Mouse (Mus musculus): ENCODE data around the gene Ces1a. TPM values are rescaled to one million over a fixed set of nuclear protein-coding genes. Genes with fewer than 3 reads are reported as not detected.
A peak's percentile ranks its signal among the peaks of the same experiment; 100 is the strongest.

Ces1a gene
- total RNA-seq (2021): under 1 TPM; 0.21 to 0.28 TPM

DNA sequence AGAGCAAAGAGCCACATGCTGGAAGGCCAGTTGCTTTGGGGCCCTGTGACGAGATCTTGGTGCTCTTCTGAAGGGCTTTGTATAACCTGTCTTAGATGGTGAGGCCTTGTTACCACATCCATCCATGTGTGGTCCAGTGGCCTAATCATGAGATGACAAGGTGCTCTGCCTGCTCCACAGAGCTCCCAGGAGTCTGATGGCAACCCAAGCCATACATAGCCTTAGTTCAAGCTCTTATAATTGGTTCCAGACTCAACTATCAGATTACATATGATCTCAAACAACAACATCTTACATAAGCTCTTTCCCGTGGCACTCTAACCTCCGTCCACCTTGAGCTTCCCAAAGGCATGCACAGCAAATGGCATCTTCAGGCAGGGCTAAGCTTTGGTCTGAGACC lies at the start of gene Ces1a:
Gene Ces1a, minus strand, starts transcription at position 101 of the 400 bp plus-strand sequence.
- intact Hi-C loops (cut with DNase I): no loop called here
- DNase-seq (ENCODE audit: extremely low spot score in 1 of 2, low spot score in 2 of 2): no peak

DNA sequence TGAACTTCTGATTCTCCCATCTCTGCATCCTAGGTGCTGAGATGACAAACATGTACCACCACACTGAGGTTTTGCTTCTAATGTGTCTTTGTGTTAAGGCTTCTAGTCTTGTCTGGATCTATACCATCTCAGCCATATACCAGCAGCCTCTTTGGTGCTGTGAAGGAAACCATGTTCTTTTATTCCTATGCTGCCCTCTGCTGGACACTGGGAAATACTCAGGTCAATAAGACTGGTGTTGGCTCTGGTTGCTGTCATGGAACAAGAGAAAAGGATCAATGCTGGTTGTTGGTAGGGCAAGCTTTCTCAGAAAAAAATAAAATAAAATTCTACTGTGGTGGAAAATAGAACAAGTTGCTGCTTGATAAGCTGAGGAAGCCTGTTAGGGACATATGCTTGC lies 47.4 kb upstream of the Ces1a start:
- peak in 1 of 2 experiments; percentile 24 for DNase-seq (ENCODE audit: extremely low spot score in 1 of 2, low spot score in 2 of 2)
- intact Hi-C loops (cut with DNase I): loop anchor here (2.0 kb wide), 1 partner anchor 85 kb away; no protein-coding TSS in a partner anchor

DNA sequence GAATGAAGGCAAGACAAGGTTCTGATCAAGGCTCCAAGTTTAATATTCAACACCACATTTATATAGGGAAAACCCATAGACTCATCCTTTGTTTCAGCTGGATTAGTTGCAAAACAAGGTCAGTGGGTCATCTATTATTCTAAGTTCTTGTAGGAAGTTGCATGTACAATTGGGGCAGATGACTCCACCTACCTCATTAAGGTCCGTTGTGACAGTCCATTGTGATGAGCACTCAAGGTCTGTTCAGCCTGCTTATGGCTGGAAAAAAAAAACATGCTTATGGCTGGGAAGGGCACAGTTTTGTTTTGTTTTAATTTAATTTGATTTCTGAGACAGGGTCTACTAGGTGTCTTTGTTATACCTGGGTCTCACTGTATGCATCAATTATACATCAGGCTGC lies 43.3 kb upstream of the Ces1a start:
- intact Hi-C loops (cut with DNase I): no loop called here
- DNase-seq (ENCODE audit: extremely low spot score in 1 of 2, low spot score in 2 of 2): no peak

DNA sequence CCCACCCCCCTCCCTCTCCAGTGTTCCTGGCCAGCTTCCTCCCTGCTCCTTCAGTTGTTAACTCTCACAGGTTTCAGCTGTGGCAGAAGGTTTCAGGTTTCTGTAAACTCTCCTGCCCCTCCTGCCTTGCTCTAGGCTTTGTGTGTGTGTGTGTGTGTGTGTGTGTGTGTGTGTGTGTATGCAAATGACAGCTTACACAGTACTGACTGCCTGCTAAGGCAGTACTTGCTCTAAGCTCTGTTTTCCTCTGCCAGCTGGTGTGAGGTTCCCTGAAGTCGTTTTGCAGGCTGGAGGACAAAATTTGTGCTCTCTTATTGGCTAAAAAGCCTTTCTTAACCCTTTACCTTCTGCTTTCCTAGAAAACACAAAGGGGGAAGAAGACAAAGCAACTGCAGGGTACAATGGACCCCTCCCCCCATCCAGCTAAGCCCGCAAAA lies 40.7 kb upstream of the Ces1a start:
- intact Hi-C loops (cut with DNase I): no loop called here
- no peak for DNase-seq (ENCODE audit: extremely low spot score in 1 of 2, low spot score in 2 of 2)

DNA sequence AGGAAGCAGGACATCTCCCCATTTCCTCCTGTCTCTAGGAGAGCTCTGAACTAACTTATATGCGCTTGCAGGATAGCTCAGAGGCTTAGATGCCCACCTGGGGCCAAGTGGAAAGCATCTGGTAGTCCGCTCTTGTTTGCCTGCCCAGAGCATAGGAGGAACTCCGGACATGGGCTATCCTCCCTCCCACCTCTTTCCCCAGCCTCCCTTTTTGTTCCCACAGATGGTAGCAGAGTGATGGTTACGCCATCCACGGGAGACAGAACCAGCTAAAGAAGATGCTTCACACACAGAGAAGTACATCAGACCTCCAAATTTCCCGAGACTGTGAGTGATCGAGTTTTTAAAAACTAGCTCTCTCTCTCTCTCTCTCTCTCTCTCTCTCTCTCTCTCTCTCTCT lies 40.2 kb upstream of the Ces1a start:
- DNase-seq (ENCODE audit: extremely low spot score in 1 of 2, low spot score in 2 of 2): no peak
- intact Hi-C loops (cut with DNase I): no loop called here

DNA sequence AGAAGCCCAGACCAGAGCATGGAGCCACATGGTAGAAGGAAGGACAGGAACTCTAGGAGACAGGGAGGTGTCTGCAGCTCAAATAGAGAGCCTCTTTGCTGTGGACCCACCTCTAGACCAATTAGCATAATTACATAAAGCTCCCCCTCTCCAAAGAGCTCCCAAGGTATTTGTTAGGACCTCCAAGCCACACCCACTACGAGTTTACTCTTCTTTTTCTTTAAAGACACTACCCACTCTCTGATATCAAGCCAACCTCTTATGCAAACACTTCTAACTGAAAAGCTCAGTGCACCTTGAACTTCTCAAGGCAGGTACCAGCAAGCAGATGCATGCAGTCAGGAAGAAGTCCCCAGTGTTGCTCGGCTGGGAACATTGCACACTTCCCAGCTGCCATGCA lies 31.9 kb upstream of the Ces1a start, which contains the start of gene Ces1b:
Gene Ces1b, minus strand, starts transcription at position 131 of the 400 bp plus-strand sequence.
- no peak for DNase-seq (ENCODE audit: extremely low spot score in 1 of 2, low spot score in 2 of 2)
- intact Hi-C loops (cut with DNase I): no loop called here

DNA sequence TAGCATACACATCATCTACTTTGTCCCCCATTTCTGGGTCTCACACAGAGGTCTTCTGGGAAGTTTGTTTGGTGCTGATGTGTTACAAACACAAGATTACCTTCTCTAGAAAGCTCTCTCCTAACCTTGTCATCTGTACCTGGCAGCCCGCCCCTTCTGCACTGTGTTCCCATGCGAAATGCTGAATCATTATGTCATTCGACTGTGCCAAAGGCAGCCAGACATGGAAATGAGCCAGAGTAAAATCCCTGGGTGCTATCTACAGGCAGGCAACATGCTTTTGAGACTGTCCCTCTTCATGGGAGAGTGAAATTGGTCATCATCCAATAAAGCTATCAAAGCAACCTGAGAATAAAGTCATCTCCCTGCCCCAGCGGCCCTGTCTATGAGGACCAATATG lies 27.3 kb upstream of the Ces1a start:
- DNase-seq (ENCODE audit: extremely low spot score in 1 of 2, low spot score in 2 of 2): no peak
- intact Hi-C loops (cut with DNase I): no loop called here

DNA sequence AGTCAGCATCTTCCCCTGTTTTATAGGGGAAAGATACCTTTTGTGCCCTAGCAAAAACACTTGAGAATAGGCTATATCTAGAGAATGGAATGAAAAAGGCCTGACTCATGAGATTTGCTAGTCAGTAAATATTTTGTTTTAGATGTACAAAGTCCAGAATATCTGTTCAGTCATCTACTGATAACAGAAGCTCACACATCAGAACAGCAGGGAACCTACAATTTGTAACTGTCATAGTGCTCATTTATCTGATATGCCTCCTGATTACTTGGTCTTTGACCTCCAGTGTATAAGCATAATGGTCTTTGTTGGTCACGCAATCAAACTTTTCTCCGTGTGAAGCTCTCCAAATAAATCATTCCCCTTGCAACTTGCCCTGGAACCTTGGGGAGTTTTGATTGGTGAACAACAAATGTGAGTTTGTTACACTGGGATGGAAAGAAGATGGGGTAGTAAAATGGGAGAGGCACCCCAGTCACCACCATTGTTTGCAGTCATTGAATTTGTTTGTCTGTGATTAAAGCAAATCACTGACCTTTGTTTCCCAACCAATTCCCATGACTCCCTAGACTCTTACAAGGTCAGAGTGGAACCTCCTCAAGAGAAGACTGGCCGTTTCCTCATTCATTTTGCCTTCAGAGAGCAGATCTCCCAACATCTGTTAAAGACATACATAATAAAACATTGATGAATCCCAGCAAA lies 15.6 kb upstream of the Ces1a start:
- DNase-seq (ENCODE audit: extremely low spot score in 1 of 2, low spot score in 2 of 2): no peak
- intact Hi-C loops (cut with DNase I): no loop called here

DNA sequence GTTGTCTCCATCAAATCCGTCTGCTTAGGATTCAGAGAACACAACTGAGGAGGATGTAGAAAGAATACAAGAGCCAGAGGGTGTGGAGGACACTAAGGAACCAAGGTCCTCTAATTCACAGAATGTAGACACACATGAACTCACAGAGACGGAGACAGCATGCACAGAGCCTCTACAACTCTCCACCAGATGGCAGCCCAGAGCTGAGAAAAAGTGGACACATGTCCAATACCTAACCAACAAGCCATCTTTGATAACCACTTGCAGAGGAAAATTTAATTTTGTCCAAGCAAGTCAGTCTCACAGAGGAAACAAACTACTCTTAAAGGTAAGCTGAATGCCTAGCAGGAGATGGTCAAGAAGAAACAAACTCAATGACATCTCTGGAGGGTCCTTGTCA lies 11.2 kb upstream of the Ces1a start:
- intact Hi-C loops (cut with DNase I): loop anchor here (2.0 kb wide), 1 partner anchor 372 kb away; no protein-coding TSS in a partner anchor
- peak; percentile 11 to 47 for DNase-seq (ENCODE audit: extremely low spot score in 1 of 2, low spot score in 2 of 2)

DNA sequence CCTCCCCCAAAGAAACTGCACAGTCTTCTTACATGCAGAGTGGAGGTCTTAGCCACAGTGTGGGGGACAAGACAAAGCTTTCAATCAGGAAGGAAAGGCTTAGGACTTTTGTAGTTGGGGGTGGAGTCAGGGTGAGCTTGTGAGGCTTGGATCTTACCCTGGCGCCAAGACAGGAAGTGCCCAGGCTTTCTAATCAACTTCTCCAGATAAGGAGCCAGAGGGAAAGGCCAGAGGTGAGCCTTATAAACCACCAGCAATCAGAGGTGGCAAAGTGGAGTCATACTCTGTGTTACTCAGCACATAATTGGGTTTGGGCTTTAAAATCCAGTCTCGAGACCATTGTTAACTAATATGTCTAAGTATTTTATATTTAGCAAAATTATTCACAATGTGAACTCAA lies 7.2 kb upstream of the Ces1a start:
- DNase-seq (ENCODE audit: extremely low spot score in 1 of 2, low spot score in 2 of 2): no peak
- intact Hi-C loops (cut with DNase I): no loop called here

DNA sequence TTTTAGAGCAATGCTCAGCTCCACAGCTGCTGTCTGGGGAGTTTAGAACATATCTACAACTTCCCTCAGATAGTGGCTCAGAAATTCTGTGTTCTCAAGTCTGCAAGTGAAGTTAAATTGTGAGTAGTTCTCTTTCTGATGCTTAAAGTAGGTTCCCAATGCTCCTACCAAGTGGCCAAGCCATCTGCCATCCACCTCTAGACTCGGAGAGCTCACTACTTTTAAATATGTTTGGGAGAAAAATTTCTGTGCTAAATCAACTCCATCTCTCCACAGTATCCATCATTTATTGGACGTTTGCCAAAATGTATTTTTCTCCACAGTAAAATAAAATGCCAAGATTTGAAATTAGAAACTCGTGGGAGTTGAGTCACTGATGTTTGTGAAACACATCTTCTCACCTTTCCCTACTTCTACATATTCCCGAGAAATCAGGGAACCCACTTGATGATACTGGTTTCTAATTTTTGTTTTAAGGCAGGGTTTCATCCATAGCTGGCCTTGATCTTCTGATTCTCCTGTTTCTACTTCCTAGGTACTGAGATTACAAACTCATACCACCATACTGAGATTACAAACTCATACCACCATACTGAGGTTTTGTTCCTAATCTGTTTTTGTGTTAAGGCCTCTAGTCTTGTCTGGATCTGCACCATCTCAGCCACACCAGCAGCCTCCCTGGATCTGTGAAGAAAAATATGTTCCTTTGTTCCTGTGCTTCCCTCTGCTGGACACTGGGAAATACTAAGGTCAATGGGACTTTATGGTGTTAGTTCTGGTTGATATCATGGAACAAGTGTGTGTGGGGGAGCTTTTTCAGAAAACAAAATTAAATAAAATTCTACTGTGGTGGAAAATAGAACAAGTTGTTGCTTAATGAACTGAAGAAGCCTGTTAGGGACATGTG lies 771 bp upstream of the Ces1a start:
- DNase-seq (ENCODE audit: extremely low spot score in 1 of 2, low spot score in 2 of 2): peak in 1 of 2 experiments; percentile 32
- intact Hi-C loops (cut with DNase I): no loop called here

DNA sequence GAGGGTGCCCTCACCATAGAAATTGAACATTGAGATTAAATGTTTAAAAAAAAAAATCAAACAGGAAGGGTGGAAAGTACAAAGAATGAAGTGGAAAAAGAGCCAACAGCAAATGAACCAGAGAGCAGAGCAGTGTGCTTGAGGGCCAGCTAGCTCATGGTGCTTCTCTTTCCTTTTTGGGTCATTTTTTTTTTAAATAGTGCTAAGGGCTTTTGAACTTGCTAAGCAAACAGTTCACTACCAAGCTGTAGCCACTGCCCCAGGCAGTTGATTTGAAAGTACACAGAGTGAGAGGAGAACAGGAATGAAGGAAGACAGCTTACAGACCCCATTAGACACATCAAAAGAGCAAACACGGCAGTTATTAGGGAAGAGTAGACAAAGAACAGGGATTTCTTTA lies 4.9 kb downstream of the Ces1a start:
- intact Hi-C loops (cut with DNase I): no loop called here

DNA sequence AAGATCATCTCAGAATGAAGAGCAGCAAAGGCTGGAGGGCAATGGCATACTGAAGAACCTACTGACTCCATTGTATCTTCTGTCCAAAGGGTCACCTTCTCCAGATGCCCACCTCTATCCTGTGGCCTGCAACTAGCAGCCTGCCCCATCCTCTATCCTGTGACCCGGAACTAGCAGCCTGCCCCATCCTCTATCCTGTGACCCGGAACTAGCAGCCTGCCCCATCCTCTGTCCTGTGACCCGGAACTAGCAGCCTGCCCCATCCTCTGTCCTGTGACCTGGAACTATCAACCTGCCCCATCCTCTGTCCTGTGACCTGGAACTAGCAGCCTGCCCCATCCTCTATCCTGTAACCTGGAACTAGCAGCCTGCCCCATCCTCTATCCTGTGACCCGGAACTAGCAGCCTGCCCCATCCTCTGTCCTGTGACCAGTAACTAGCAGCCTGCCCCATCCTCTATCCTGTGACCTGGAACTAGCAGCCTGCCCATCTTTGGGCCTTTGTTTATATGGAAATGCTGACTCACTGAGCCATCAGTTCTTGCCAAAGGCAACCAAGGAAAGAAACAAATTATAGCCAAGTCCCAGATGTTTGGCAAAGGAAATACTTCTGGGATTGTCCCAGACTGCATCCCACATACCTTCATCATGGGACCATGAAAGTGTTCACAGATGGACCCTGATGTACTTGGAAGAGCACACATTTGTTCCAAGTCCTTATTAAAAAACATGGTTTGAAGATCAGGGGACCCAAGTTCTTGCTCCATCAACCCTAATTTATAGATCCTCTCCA lies 7.0 kb downstream of the Ces1a start:
- DNase-seq (ENCODE audit: extremely low spot score in 1 of 2, low spot score in 2 of 2): no peak
- intact Hi-C loops (cut with DNase I): no loop called here

More for the DNA sequence above, 4.9 kb downstream of the Ces1a start:
- no peak for DNase-seq (ENCODE audit: extremely low spot score in 1 of 2, low spot score in 2 of 2)

DNA sequence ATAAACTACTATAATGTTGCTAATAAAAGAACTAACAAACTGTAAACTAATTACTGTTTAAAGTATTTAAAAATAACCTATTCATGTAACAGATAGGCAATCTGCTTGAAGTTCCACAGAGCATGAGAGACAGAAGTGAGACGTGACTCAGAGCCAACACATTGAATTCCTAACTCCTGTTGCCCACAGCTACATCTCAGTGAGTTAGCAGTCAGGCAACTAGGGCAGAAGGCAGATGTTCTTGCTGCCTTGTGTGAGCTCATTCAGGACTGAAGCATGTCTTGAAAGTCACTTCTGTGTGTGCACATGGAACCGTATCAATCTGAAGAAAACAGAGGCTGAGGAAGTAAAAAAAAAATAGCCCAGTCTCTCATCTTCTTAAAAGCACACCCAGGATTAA lies 7.7 kb downstream of the Ces1a start:
- DNase-seq (ENCODE audit: extremely low spot score in 1 of 2, low spot score in 2 of 2): peak in 1 of 2 experiments; percentile 16
- intact Hi-C loops (cut with DNase I): no loop called here

DNA sequence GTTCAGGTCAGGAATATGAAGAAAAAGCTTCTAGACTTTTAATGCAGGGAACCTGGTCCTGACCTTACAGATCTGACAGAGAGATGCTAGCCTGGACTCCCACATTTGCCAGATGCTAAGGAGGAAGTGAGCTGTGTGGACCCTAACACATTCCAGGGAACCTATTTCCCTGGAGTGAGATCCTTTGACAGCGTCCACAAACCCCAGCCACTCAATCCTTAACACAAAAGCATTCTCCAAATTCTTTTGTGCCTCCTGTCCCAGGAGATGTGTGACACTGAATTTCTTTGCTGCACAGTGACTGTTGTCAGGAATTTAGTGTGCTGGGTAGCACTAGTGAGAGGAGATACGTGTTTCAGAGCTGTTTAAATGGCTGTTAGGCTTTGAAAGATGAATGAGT lies 9.2 kb downstream of the Ces1a start:
- intact Hi-C loops (cut with DNase I): no loop called here
- no peak for DNase-seq (ENCODE audit: extremely low spot score in 1 of 2, low spot score in 2 of 2)

DNA sequence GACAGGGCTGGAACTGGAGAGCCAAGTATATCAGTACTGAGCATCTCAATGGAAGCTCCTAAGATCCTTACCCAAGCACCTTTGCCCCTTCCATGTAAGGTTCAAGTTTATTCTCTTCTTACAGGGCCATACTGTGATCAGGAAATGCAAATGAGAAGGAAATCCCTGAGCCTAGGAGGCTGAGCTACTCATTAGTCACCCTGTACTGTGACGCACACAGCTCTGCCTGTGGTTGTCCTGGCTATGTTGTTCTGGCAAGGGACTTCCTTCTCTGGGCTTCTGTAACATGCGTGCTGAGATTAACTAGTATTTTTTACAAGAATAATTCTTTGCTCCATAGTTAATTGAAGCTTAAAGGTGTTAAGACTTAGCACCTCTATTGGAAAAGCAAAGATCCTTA lies 17.3 kb downstream of the Ces1a start:
- intact Hi-C loops (cut with DNase I): no loop called here
- DNase-seq (ENCODE audit: extremely low spot score in 1 of 2, low spot score in 2 of 2): no peak

DNA sequence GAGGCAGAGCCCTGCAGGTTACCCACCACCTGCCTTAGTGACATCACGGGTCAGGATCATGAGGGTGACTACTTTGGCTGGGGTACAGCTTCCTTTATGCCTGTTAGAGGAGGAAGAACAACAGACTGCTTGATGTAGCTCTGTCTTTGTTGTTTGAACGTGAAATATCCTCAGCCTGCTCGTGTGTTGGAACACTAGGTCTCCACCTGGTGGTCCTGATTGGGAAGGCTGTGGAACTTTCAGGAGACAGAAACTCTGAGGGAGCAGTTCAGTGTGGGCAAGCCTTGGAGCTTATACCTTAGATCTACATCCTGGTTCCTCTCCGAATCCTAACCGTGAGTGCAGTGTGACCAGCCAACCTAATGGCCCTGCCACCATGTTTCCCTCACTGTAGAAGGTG lies 26.3 kb downstream of the Ces1a start:
- DNase-seq (ENCODE audit: extremely low spot score in 1 of 2, low spot score in 2 of 2): no peak
- intact Hi-C loops (cut with DNase I): no loop called here

DNA sequence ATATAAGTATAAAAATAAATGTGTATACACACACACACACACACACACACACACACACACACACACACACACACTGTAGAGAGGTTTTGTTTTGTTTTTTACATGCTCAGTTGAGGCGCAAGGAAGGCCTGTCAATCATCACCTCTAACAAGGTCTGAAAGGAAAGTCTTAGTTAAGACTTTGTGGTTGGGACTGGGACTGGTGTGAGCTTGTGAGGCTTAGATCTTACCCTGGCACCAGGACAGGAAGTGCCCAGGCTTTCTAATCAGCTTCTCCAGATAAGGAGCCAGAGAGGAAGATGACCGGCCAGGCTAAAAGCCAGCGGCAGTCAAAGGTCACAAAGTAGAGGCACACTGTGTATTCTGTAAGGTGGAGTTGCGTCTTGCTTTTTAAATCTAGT lies 33.7 kb downstream of the Ces1a start:
- intact Hi-C loops (cut with DNase I): loop anchor here (5.0 to 10.0 kb wide), 3 partner anchors 38 to 481 kb away; no protein-coding TSS in a partner anchor
- DNase-seq (ENCODE audit: extremely low spot score in 1 of 2, low spot score in 2 of 2): no peak

DNA sequence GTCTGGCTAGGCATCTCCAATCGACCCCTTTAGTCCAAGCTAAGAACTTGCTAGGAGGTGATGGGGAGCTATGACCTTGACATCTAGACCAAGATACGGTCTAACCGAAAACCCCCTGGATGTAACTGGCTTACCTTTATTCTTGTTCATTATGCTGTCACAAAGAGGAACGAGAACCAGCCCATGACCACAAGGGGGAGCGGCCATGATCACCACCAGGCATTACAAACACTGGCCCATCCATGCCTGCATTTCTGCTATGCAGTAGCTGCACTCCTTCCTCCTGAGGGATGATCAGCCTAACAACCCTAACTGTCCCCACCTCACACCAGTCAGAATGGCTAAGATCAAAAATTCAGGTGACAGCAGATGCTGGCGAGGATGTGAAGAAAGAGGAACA lies 35.8 kb downstream of the Ces1a start:
- DNase-seq (ENCODE audit: extremely low spot score in 1 of 2, low spot score in 2 of 2): no peak
- intact Hi-C loops (cut with DNase I): loop anchor here (5.0 to 10.0 kb wide), 3 partner anchors 40 to 483 kb away; no protein-coding TSS in a partner anchor

Data from left cerebral cortex, postnatal 10 days (tissue).